Mouse (Mus musculus): ENCODE results near the gene Dennd2a.

DNA sequence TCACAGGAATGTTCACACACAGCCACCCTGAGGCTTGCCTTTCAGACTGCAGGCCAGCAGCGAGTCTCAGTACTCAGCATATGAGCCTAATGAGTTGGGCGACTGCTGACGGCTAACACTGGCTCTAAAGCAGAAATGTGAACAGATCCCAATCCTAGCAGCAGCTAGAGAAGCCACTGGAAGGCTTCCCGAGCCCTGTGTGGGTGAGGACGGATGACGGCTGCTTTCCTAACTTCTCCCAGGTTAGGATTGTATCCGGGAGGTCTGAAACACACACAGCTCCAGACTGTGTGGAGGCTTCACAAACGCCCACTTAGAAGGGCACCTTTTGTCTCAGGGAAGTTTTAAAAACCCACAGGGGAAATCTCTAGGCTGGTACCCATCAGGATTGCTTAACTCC is 69.4 kb downstream of the Dennd2a start:
- TF ChIP-seq CTCF (IDR thresholded peaks at IDR 0.05; ENCODE audit: borderline replicate concordance, extremely low read depth, insufficient read depth, insufficient read length) (no peak), POLR2A (IDR thresholded peaks at IDR 0.05; ENCODE audit: borderline replicate concordance, extremely low read depth, insufficient read depth, insufficient read length, poor library complexity, severe bottlenecking) (no peak)

Data from brain, embryonic 14.5 days (tissue).